Mouse (Mus musculus) erythroblast, embryonic 14.5 days (primary cell): ENCODE measurements around the gene Zfp566.

Experiments used
- GATA1 ChIP-seq: IDR thresholded peaks from 2 replicates; pipeline ENCODE4 v1.6.1; 2012; ENCODE audit warnings: low read length, inconsistent platforms, mixed read lengths
- TAL1 ChIP-seq: IDR thresholded peaks from 3 replicates; pipeline ENCODE4 v1.6.1; 2012; ENCODE audit warnings: low read length, inconsistent platforms, mixed read lengths

GRCm38 (mm10) chr7:30099297-30099696, 9.0 kb upstream of the Zfp566 start:
- TF ChIP-seq GATA1 (no peak), TAL1 (no peak)
